Mouse (Mus musculus): Measurements from ENCODE around the gene Ylpm1. TPM values are rescaled to one million over a fixed set of nuclear protein-coding genes. Genes with fewer than 3 reads are reported as not detected.
A peak's percentile ranks its signal among the peaks of the same experiment; 100 is the strongest.

Gene Ylpm1
- polyA plus RNA-seq, 1 experiment from 2014 or later, result 46.1 TPM

GRCm38 (mm10) chr12:84996501-84997398 lies 629 bp downstream of the Ylpm1 start:
- Histone ChIP-seq H3K27ac (ENCODE audit: low read depth, low read length) (peak overlapping the region; percentile 69), H3K9ac (ENCODE audit: low read length) (peak overlapping the region; percentile 96), H3K4me2 (ENCODE audit: low read depth) (peak overlapping the region; percentile 59), H3K36me3 (ENCODE audit: control insufficient read depth, insufficient read depth, low read length) (no peaks in the 10 kb centered on the region), H3K4me1 (ENCODE audit: control insufficient read depth, insufficient read depth, low read length) (peaks cover 17% of the 10 kb centered on the region), H3K9me3 (ENCODE audit: control insufficient read depth, low read length) (no peaks in the 10 kb centered on the region), H3K27me3 (ENCODE audit: control insufficient read depth, insufficient read depth, low read length) (no peaks in the 10 kb centered on the region), H3K4me3 (ENCODE audit: low read depth, low read length) (peak overlapping the region; percentile 94)
- ATAC-seq (ENCODE audit: insufficient read depth, low FRiP score, low TSS enrichment), result peak; percentile 48; the same call in 1 of the 2 replicates
- DNase-seq (ENCODE audit: low spot score), result no peak
- under 1% methylated on average over 42 of the region's 44 CpGs for WGBS

GRCm38 (mm10) chr12:84999053-84999452 lies 2.9 kb downstream of the Ylpm1 start:
- H3K9ac ChIP-seq (ENCODE audit: low read length), result no peak overlapping the region
- no peak for ATAC-seq (ENCODE audit: insufficient read depth, low FRiP score, low TSS enrichment)

GRCm38 (mm10) chr12:85006206-85006605 lies 10.1 kb downstream of the Ylpm1 start:
- DNase-seq (ENCODE audit: low spot score) (no peak), ATAC-seq (ENCODE audit: insufficient read depth, low FRiP score, low TSS enrichment) (no peak)
- Histone ChIP-seq H3K4me2 (ENCODE audit: low read depth) (no peak overlapping the region), H3K27ac (ENCODE audit: low read depth, low read length) (no peak overlapping the region), H3K9ac (ENCODE audit: low read length) (no peak overlapping the region), H3K36me3 (ENCODE audit: control insufficient read depth, insufficient read depth, low read length) (peaks cover 2% of the 10 kb centered on the region; the same call in 1 of the 2 replicates), H3K4me1 (ENCODE audit: control insufficient read depth, insufficient read depth, low read length) (no peaks in the 10 kb centered on the region), H3K9me3 (ENCODE audit: control insufficient read depth, low read length) (no peaks in the 10 kb centered on the region), H3K27me3 (ENCODE audit: control insufficient read depth, insufficient read depth, low read length) (no peaks in the 10 kb centered on the region), H3K4me3 (ENCODE audit: low read depth, low read length) (no peak overlapping the region)
- 97% methylated on average over 1 of the region's 1 CpGs for WGBS

More at GRCm38 (mm10) chr12:84999053-84999452, 2.9 kb downstream of the Ylpm1 start:
- Histone ChIP-seq H3K9me3 (ENCODE audit: control insufficient read depth, low read length) (no peaks in the 10 kb centered on the region), H3K4me3 (ENCODE audit: low read depth, low read length) (0 out of 2 replicates have a peak overlapping the region, but pooled peaks have one; percentile 2), H3K27me3 (ENCODE audit: control insufficient read depth, insufficient read depth, low read length) (no peaks in the 10 kb centered on the region), H3K27ac (ENCODE audit: low read depth, low read length) (no peak overlapping the region), H3K36me3 (ENCODE audit: control insufficient read depth, insufficient read depth, low read length) (no peaks in the 10 kb centered on the region), H3K4me1 (ENCODE audit: control insufficient read depth, insufficient read depth, low read length) (peaks cover 17% of the 10 kb centered on the region), H3K4me2 (ENCODE audit: low read depth) (peak overlapping the region; percentile 59)
- no peak for DNase-seq (ENCODE audit: low spot score)

GRCm38 (mm10) chr12:85007021-85007420 lies 10.9 kb downstream of the Ylpm1 start:
- Histone ChIP-seq H3K9me3 (ENCODE audit: control insufficient read depth, low read length) (no peaks in the 10 kb centered on the region), H3K27me3 (ENCODE audit: control insufficient read depth, insufficient read depth, low read length) (no peaks in the 10 kb centered on the region), H3K27ac (ENCODE audit: low read depth, low read length) (no peak overlapping the region), H3K4me2 (ENCODE audit: low read depth) (no peak overlapping the region), H3K9ac (ENCODE audit: low read length) (no peak overlapping the region), H3K36me3 (ENCODE audit: control insufficient read depth, insufficient read depth, low read length) (peaks cover 2% of the 10 kb centered on the region; the same call in 1 of the 2 replicates), H3K4me1 (ENCODE audit: control insufficient read depth, insufficient read depth, low read length) (no peaks in the 10 kb centered on the region), H3K4me3 (ENCODE audit: low read depth, low read length) (no peak overlapping the region)
- DNase-seq (ENCODE audit: low spot score) (no peak), ATAC-seq (ENCODE audit: insufficient read depth, low FRiP score, low TSS enrichment) (no peak)

- no peaks in the 10 kb centered on the region for H3K27me3 ChIP-seq (ENCODE audit: control insufficient read depth, insufficient read depth, low read length)
- no peaks in the 10 kb centered on the region for H3K4me1 ChIP-seq (ENCODE audit: control insufficient read depth, insufficient read depth, low read length)
- DNase-seq (ENCODE audit: low spot score), result no peak
- H3K4me2 ChIP-seq (ENCODE audit: low read depth), result no peak overlapping the region
- no peak overlapping the region for H3K9ac ChIP-seq (ENCODE audit: low read length)
- no peak for ATAC-seq (ENCODE audit: insufficient read depth, low FRiP score, low TSS enrichment)
- no peaks in the 10 kb centered on the region for H3K9me3 ChIP-seq (ENCODE audit: control insufficient read depth, low read length)
- no peak overlapping the region for H3K4me3 ChIP-seq (ENCODE audit: low read depth, low read length)
- peaks cover 14% of the 10 kb centered on the region for H3K36me3 ChIP-seq (ENCODE audit: control insufficient read depth, insufficient read depth, low read length)
- no peak overlapping the region for H3K27ac ChIP-seq (ENCODE audit: low read depth, low read length)
- WGBS, result 92% methylated on average over 1 of the region's 1 CpGs
These were observed 13.7 kb downstream of the Ylpm1 start for GRCm38 (mm10) chr12:85009776-85010175.

GRCm38 (mm10) chr12:85010541-85010940 lies 14.4 kb downstream of the Ylpm1 start:
- Histone ChIP-seq H3K9me3 (ENCODE audit: control insufficient read depth, low read length) (no peaks in the 10 kb centered on the region), H3K27me3 (ENCODE audit: control insufficient read depth, insufficient read depth, low read length) (no peaks in the 10 kb centered on the region), H3K4me1 (ENCODE audit: control insufficient read depth, insufficient read depth, low read length) (no peaks in the 10 kb centered on the region), H3K9ac (ENCODE audit: low read length) (no peak overlapping the region), H3K4me2 (ENCODE audit: low read depth) (no peak overlapping the region), H3K36me3 (ENCODE audit: control insufficient read depth, insufficient read depth, low read length) (peaks cover 17% of the 10 kb centered on the region), H3K27ac (ENCODE audit: low read depth, low read length) (no peak overlapping the region), H3K4me3 (ENCODE audit: low read depth, low read length) (no peak overlapping the region)
- DNase-seq (ENCODE audit: low spot score) (no peak), ATAC-seq (ENCODE audit: insufficient read depth, low FRiP score, low TSS enrichment) (no peak)
- WGBS, result 91% methylated on average over 2 of the region's 2 CpGs

GRCm38 (mm10) chr12:85012185-85012584 lies 16.1 kb downstream of the Ylpm1 start:
- DNase-seq (ENCODE audit: low spot score) (no peak), ATAC-seq (ENCODE audit: insufficient read depth, low FRiP score, low TSS enrichment) (no peak)
- Histone ChIP-seq H3K4me3 (ENCODE audit: low read depth, low read length) (no peak overlapping the region), H3K9me3 (ENCODE audit: control insufficient read depth, low read length) (no peaks in the 10 kb centered on the region), H3K9ac (ENCODE audit: low read length) (no peak overlapping the region), H3K4me1 (ENCODE audit: control insufficient read depth, insufficient read depth, low read length) (no peaks in the 10 kb centered on the region), H3K27me3 (ENCODE audit: control insufficient read depth, insufficient read depth, low read length) (no peaks in the 10 kb centered on the region), H3K36me3 (ENCODE audit: control insufficient read depth, insufficient read depth, low read length) (peaks cover 17% of the 10 kb centered on the region), H3K4me2 (ENCODE audit: low read depth) (no peak overlapping the region), H3K27ac (ENCODE audit: low read depth, low read length) (no peak overlapping the region)
- WGBS, result 98% methylated on average over 2 of the region's 2 CpGs

GRCm38 (mm10) chr12:85022071-85022470 lies 25.9 kb downstream of the Ylpm1 start:
- WGBS, result 94% methylated on average over 1 of the region's 1 CpGs
- ATAC-seq (ENCODE audit: insufficient read depth, low FRiP score, low TSS enrichment), result no peak
- no peak overlapping the region for H3K9ac ChIP-seq (ENCODE audit: low read length)

GRCm38 (mm10) chr12:85032710-85033109 lies 36.6 kb downstream of the Ylpm1 start:
- DNase-seq (ENCODE audit: low spot score), result no peak
- WGBS, result 93% methylated on average over 2 of the region's 2 CpGs
- peaks cover 12% of the 10 kb centered on the region for H3K36me3 ChIP-seq (ENCODE audit: control insufficient read depth, insufficient read depth, low read length)

More at GRCm38 (mm10) chr12:85022071-85022470, 25.9 kb downstream of the Ylpm1 start:
- Histone ChIP-seq H3K9me3 (ENCODE audit: control insufficient read depth, low read length) (no peaks in the 10 kb centered on the region), H3K27ac (ENCODE audit: low read depth, low read length) (no peak overlapping the region), H3K4me1 (ENCODE audit: control insufficient read depth, insufficient read depth, low read length) (no peaks in the 10 kb centered on the region), H3K27me3 (ENCODE audit: control insufficient read depth, insufficient read depth, low read length) (no peaks in the 10 kb centered on the region), H3K4me3 (ENCODE audit: low read depth, low read length) (no peak overlapping the region), H3K4me2 (ENCODE audit: low read depth) (no peak overlapping the region), H3K36me3 (ENCODE audit: control insufficient read depth, insufficient read depth, low read length) (no peaks in the 10 kb centered on the region)
- no peak for DNase-seq (ENCODE audit: low spot score)

More at GRCm38 (mm10) chr12:85032710-85033109, 36.6 kb downstream of the Ylpm1 start:
- no peak overlapping the region for H3K9ac ChIP-seq (ENCODE audit: low read length)
- H3K27ac ChIP-seq (ENCODE audit: low read depth, low read length), result no peak overlapping the region
- H3K27me3 ChIP-seq (ENCODE audit: control insufficient read depth, insufficient read depth, low read length), result no peaks in the 10 kb centered on the region
- H3K4me3 ChIP-seq (ENCODE audit: low read depth, low read length), result no peak overlapping the region
- no peaks in the 10 kb centered on the region for H3K9me3 ChIP-seq (ENCODE audit: control insufficient read depth, low read length)
- ATAC-seq (ENCODE audit: insufficient read depth, low FRiP score, low TSS enrichment), result no peak
- no peaks in the 10 kb centered on the region for H3K4me1 ChIP-seq (ENCODE audit: control insufficient read depth, insufficient read depth, low read length)
- no peak overlapping the region for H3K4me2 ChIP-seq (ENCODE audit: low read depth)

Measured in neural tube, embryonic 11.5 days (tissue).